Mouse (Mus musculus): ENCODE results near the gene Pink1. TPM values are rescaled to one million over a fixed set of nuclear protein-coding genes. Genes with fewer than 3 reads are reported as not detected.
"Not testable (repeated sequence)": the region's sequence is repeated elsewhere in the genome, so short reads cannot be mapped to it uniquely, and the experiment has no call there.

Pink1 gene
- total RNA-seq, 1 experiment = 13.4 TPM

- H3K4me3 ChIP-seq (ENCODE audit: insufficient read depth in 1 of 2, low read depth in 1 of 2, low read length in 2 of 2, poor library complexity in 1 of 2, severe bottlenecking in 1 of 2) = no peak overlapping the region
- DNase-seq (ENCODE audit: low read depth, low spot score) = no peak
- in situ Hi-C loops (cut with MboI; ENCODE audit: low sequenced_read_pairs in 2 of 2, unreplicated experiment in 2 of 2) = loop anchor here in 1 of 2 experiments (10.0 kb wide), 1 partner anchor 97 kb away; no protein-coding TSS in a partner anchor
- H3K4me1 ChIP-seq (ENCODE audit: control insufficient read depth in 2 of 2, insufficient read depth in 2 of 2, low read length in 2 of 2, poor library complexity in 1 of 2) = peaks cover 2 to 6% of the 10 kb centered on the region in 2 experiments
- H3K9me3 ChIP-seq (ENCODE audit: control insufficient read depth, insufficient read depth, low read depth, low read length) = 0 out of 2 replicates have a peak, but pooled peaks cover 2% of the 10 kb centered on the region
- no peak overlapping the region for H3K9ac ChIP-seq (ENCODE audit: insufficient read depth, low read depth, low read length, poor library complexity, severe bottlenecking)
- no peak for TF ChIP-seq HCFC1 (IDR thresholded peaks at IDR 0.05; ENCODE audit: borderline replicate concordance, insufficient read depth, low read length)
- TF ChIP-seq MAFK (IDR thresholded peaks at IDR 0.05; ENCODE audit: insufficient read depth, low read depth, low read length) = no peak
- TF ChIP-seq ZNF384 (IDR thresholded peaks at IDR 0.05; ENCODE audit: low read depth, low read length) = no peak
- no peak for TF ChIP-seq ZC3H11A (IDR thresholded peaks at IDR 0.05; ENCODE audit: borderline replicate concordance, low read depth, low read length)
- TF ChIP-seq CHD2 (IDR thresholded peaks at IDR 0.05; ENCODE audit: low read depth, low read length) = no peak
- no peaks in the 10 kb centered on the region; the same call in 1 of the 2 replicates for H3K36me3 ChIP-seq (ENCODE audit: control insufficient read depth, insufficient read depth, low read length, poor library complexity, severe bottlenecking)
- no peak overlapping the region for H3K27ac ChIP-seq (ENCODE audit: insufficient read depth, low read depth, low read length, poor library complexity, severe bottlenecking)
These were observed 1.9 kb upstream of the Pink1 start for GRCm38 (mm10) chr4:138327891-138328470.

- H3K9ac ChIP-seq (ENCODE audit: insufficient read depth, low read depth, low read length, poor library complexity, severe bottlenecking); DNase-seq (ENCODE audit: low read depth, low spot score); H3K4me1 ChIP-seq (ENCODE audit: control insufficient read depth in 2 of 2, insufficient read depth in 2 of 2, low read length in 2 of 2, poor library complexity in 1 of 2); H3K36me3 ChIP-seq (ENCODE audit: control insufficient read depth, insufficient read depth, low read length, poor library complexity, severe bottlenecking); H3K9me3 ChIP-seq (ENCODE audit: control insufficient read depth, insufficient read depth, low read depth, low read length); H3K27ac ChIP-seq (ENCODE audit: insufficient read depth, low read depth, low read length, poor library complexity, severe bottlenecking); H3K4me3 ChIP-seq (ENCODE audit: insufficient read depth in 1 of 2, low read depth in 1 of 2, low read length in 2 of 2, poor library complexity in 1 of 2, severe bottlenecking in 1 of 2): not testable (repeated sequence)
- in situ Hi-C loops (cut with MboI; ENCODE audit: low sequenced_read_pairs in 2 of 2, unreplicated experiment in 2 of 2) = loop anchor here in 1 of 2 experiments (10.0 kb wide), 1 partner anchor 98 kb away; no protein-coding TSS in a partner anchor
These were observed 1.0 kb upstream of the Pink1 start for GRCm38 (mm10) chr4:138327155-138327554.

GRCm38 (mm10) chr4:138325466-138326076, 536 bp downstream of the Pink1 start:
- peaks cover 2 to 10% of the 10 kb centered on the region in 2 experiments for H3K4me1 ChIP-seq (ENCODE audit: control insufficient read depth in 2 of 2, insufficient read depth in 2 of 2, low read length in 2 of 2, poor library complexity in 1 of 2)
- H3K36me3 ChIP-seq (ENCODE audit: control insufficient read depth, insufficient read depth, low read length, poor library complexity, severe bottlenecking) = no peaks in the 10 kb centered on the region; the same call in 1 of the 2 replicates
- in situ Hi-C loops (cut with MboI; ENCODE audit: low sequenced_read_pairs in 2 of 2, unreplicated experiment in 2 of 2) = loop anchor here in 1 of 2 experiments (10.0 kb wide), 1 partner anchor 99 kb away; no protein-coding TSS in a partner anchor
- H3K9ac ChIP-seq (ENCODE audit: insufficient read depth, low read depth, low read length, poor library complexity, severe bottlenecking) = peak overlapping the region; percentile 85
- H3K27ac ChIP-seq (ENCODE audit: insufficient read depth, low read depth, low read length, poor library complexity, severe bottlenecking) = peak overlapping the region; percentile 66
- peak; percentile 93 for DNase-seq (ENCODE audit: low read depth, low spot score)
- H3K9me3 ChIP-seq (ENCODE audit: control insufficient read depth, insufficient read depth, low read depth, low read length) = 0 out of 2 replicates have a peak, but pooled peaks cover 2% of the 10 kb centered on the region
- H3K4me3 ChIP-seq (ENCODE audit: insufficient read depth in 1 of 2, low read depth in 1 of 2, low read length in 2 of 2, poor library complexity in 1 of 2, severe bottlenecking in 1 of 2) = peak overlapping the region; percentile 88 to 97
- TF ChIP-seq MAFK (IDR thresholded peaks at IDR 0.05; ENCODE audit: insufficient read depth, low read depth, low read length) (no peak), HCFC1 (IDR thresholded peaks at IDR 0.05; ENCODE audit: borderline replicate concordance, insufficient read depth, low read length) (0 out of 2 replicates have a peak, but pooled peaks have one; percentile 16), ZC3H11A (IDR thresholded peaks at IDR 0.05; ENCODE audit: borderline replicate concordance, low read depth, low read length) (no peak), ZNF384 (IDR thresholded peaks at IDR 0.05; ENCODE audit: low read depth, low read length) (no peak), CHD2 (IDR thresholded peaks at IDR 0.05; ENCODE audit: low read depth, low read length) (no peak)

GRCm38 (mm10) chr4:138324451-138324850, 1.7 kb downstream of the Pink1 start:
- H3K9me3 ChIP-seq (ENCODE audit: control insufficient read depth, insufficient read depth, low read depth, low read length) = 0 out of 2 replicates have a peak, but pooled peaks cover 2% of the 10 kb centered on the region
- H3K4me3 ChIP-seq (ENCODE audit: insufficient read depth in 1 of 2, low read depth in 1 of 2, low read length in 2 of 2, poor library complexity in 1 of 2, severe bottlenecking in 1 of 2) = no peak overlapping the region
- DNase-seq (ENCODE audit: low read depth, low spot score) = no peak
- TF ChIP-seq ZNF384 (IDR thresholded peaks at IDR 0.05; ENCODE audit: low read depth, low read length) = no peak
- no peak for TF ChIP-seq MAFK (IDR thresholded peaks at IDR 0.05; ENCODE audit: insufficient read depth, low read depth, low read length)
- TF ChIP-seq ZC3H11A (IDR thresholded peaks at IDR 0.05; ENCODE audit: borderline replicate concordance, low read depth, low read length) = no peak
- no peak for TF ChIP-seq CHD2 (IDR thresholded peaks at IDR 0.05; ENCODE audit: low read depth, low read length)
- no peak for TF ChIP-seq HCFC1 (IDR thresholded peaks at IDR 0.05; ENCODE audit: borderline replicate concordance, insufficient read depth, low read length)
- no peak overlapping the region for H3K27ac ChIP-seq (ENCODE audit: insufficient read depth, low read depth, low read length, poor library complexity, severe bottlenecking)
- no peak overlapping the region for H3K9ac ChIP-seq (ENCODE audit: insufficient read depth, low read depth, low read length, poor library complexity, severe bottlenecking)
- H3K36me3 ChIP-seq (ENCODE audit: control insufficient read depth, insufficient read depth, low read length, poor library complexity, severe bottlenecking) = no peaks in the 10 kb centered on the region; the same call in 1 of the 2 replicates
- H3K4me1 ChIP-seq (ENCODE audit: control insufficient read depth in 2 of 2, insufficient read depth in 2 of 2, low read length in 2 of 2, poor library complexity in 1 of 2) = peaks cover 2 to 10% of the 10 kb centered on the region in 2 experiments
- in situ Hi-C loops (cut with MboI; ENCODE audit: low sequenced_read_pairs in 2 of 2, unreplicated experiment in 2 of 2) = loop anchor here in 1 of 2 experiments (10.0 kb wide), 1 partner anchor 100 kb away; no protein-coding TSS in a partner anchor

Data from ES-E14 (cell line).